Mouse (Mus musculus) small intestine, adult 2 months (tissue): ENCODE data around the gene Sema6d.

Experiments used
- CTCF ChIP-seq: fragments of 200-500 bp; IDR thresholded peaks from 2 replicates; pipeline ENCODE4 v1.5.1; 2012; ENCODE audit warnings: low read depth, mild to moderate bottlenecking, control low read depth, inconsistent platforms, low read length, moderate library complexity, mixed read lengths; ENCODE audit not compliant: insufficient replicate concordance, insufficient read length; ENCODE audit errors: extremely low read depth
- POLR2A ChIP-seq: fragments of 200-500 bp; IDR thresholded peaks from 2 replicates; pipeline ENCODE4 v1.6.1; 2012; ENCODE audit warnings: low read depth, mild to moderate bottlenecking, control low read depth, inconsistent platforms, low read length, moderate library complexity

DNA sequence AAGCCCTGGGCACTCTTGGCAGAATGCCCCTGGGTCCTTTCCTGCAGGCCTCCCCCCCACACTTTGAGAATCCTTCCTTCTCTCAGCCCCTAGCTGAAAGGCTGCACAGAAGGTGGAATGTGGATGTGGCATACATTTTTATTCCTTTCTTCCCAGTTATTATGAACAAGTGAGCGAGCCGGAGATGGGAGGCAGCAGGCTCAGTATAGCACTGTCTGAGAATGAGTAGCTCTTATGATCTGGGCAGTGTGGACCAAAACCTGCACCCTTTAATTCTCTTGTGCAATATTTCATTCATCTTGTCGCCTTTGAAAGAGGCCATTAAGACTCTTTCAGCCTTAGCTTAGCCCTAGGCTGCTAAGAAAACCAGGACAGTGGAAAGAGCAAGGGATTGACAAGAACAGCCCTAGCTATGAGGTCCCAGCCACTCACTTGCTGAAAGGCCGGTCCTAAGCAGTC lies 87.0 kb downstream of the Sema6d start:
- TF ChIP-seq CTCF (no peak), POLR2A (no peak)
